Mouse (Mus musculus): Measurements from ENCODE around the gene Rabgap1l. TPM values are rescaled to one million over a fixed set of nuclear protein-coding genes. Genes with fewer than 3 reads are reported as not detected.

The Rabgap1l gene
- polyA plus RNA-seq, 1 experiment: 13.8 TPM

- Histone ChIP-seq H3K4me3 (ENCODE audit: extremely low read depth, insufficient read depth, insufficient read length) (peak overlapping the region; percentile 84), H3K36me3 (ENCODE audit: control insufficient read depth, insufficient read depth, low read length) (peaks cover 8% of the 10 kb centered on the region), H3K27ac (ENCODE audit: insufficient read depth, low read length) (peak overlapping the region; percentile 91), H3K4me1 (ENCODE audit: control insufficient read depth, insufficient read depth, insufficient read length) (no peaks in the 10 kb centered on the region; the same call in 1 of the 2 replicates), H3K27me3 (ENCODE audit: control insufficient read depth, insufficient read depth, low read length) (no peaks in the 10 kb centered on the region)
- DNase-seq (ENCODE audit: low read depth in 1 of 2, low spot score in 2 of 2): no peak
- TF ChIP-seq POLR2A (IDR thresholded peaks at IDR 0.05; ENCODE audit: low read depth, low read length): no peak
- TF ChIP-seq CTCF (IDR thresholded peaks at IDR 0.05; ENCODE audit: extremely low read depth, insufficient read depth, insufficient read length, insufficient replicate concordance): no peak
- under 1% methylated on average over 8 of the region's 8 CpGs for WGBS
Measured at GRCm38 (mm10) chr1:160211597-160212122, 581.4 kb downstream of the Rabgap1l start.

GRCm38 (mm10) chr1:160210566-160210965 is 582.4 kb downstream of the Rabgap1l start:
- Histone ChIP-seq H3K27ac (ENCODE audit: insufficient read depth, low read length) (no peak overlapping the region), H3K4me1 (ENCODE audit: control insufficient read depth, insufficient read depth, insufficient read length) (no peaks in the 10 kb centered on the region; the same call in 1 of the 2 replicates), H3K27me3 (ENCODE audit: control insufficient read depth, insufficient read depth, low read length) (no peaks in the 10 kb centered on the region), H3K36me3 (ENCODE audit: control insufficient read depth, insufficient read depth, low read length) (peaks cover 15% of the 10 kb centered on the region), H3K4me3 (ENCODE audit: extremely low read depth, insufficient read depth, insufficient read length) (no peak overlapping the region)
- TF ChIP-seq POLR2A (IDR thresholded peaks at IDR 0.05; ENCODE audit: low read depth, low read length) (no peak), CTCF (IDR thresholded peaks at IDR 0.05; ENCODE audit: extremely low read depth, insufficient read depth, insufficient read length, insufficient replicate concordance) (no peak)
- DNase-seq (ENCODE audit: low read depth in 1 of 2, low spot score in 2 of 2): no peak
- WGBS: 80% methylated on average over 3 of the region's 3 CpGs

GRCm38 (mm10) chr1:160209844-160210243 is 583.2 kb downstream of the Rabgap1l start:
- H3K4me1 ChIP-seq (ENCODE audit: control insufficient read depth, insufficient read depth, insufficient read length): no peaks in the 10 kb centered on the region; the same call in 1 of the 2 replicates
- no peak for TF ChIP-seq CTCF (IDR thresholded peaks at IDR 0.05; ENCODE audit: extremely low read depth, insufficient read depth, insufficient read length, insufficient replicate concordance)
- TF ChIP-seq POLR2A (IDR thresholded peaks at IDR 0.05; ENCODE audit: low read depth, low read length): no peak
- no peaks in the 10 kb centered on the region for H3K27me3 ChIP-seq (ENCODE audit: control insufficient read depth, insufficient read depth, low read length)
- H3K36me3 ChIP-seq (ENCODE audit: control insufficient read depth, insufficient read depth, low read length): peaks cover 20% of the 10 kb centered on the region
- H3K4me3 ChIP-seq (ENCODE audit: extremely low read depth, insufficient read depth, insufficient read length): no peak overlapping the region
- DNase-seq (ENCODE audit: low read depth in 1 of 2, low spot score in 2 of 2): no peak
- no peak overlapping the region for H3K27ac ChIP-seq (ENCODE audit: insufficient read depth, low read length)
- 89% methylated on average over 2 of the region's 2 CpGs for WGBS

GRCm38 (mm10) chr1:160205486-160205885 is 587.5 kb downstream of the Rabgap1l start:
- no peaks in the 10 kb centered on the region for H3K4me1 ChIP-seq (ENCODE audit: control insufficient read depth, insufficient read depth, insufficient read length)
- peaks cover 38% of the 10 kb centered on the region for H3K36me3 ChIP-seq (ENCODE audit: control insufficient read depth, insufficient read depth, low read length)
- no peak overlapping the region for H3K4me3 ChIP-seq (ENCODE audit: extremely low read depth, insufficient read depth, insufficient read length)
- no peak for DNase-seq (ENCODE audit: low read depth in 1 of 2, low spot score in 2 of 2)
- H3K27ac ChIP-seq (ENCODE audit: insufficient read depth, low read length): no peak overlapping the region
- TF ChIP-seq POLR2A (IDR thresholded peaks at IDR 0.05; ENCODE audit: low read depth, low read length): no peak
- TF ChIP-seq CTCF (IDR thresholded peaks at IDR 0.05; ENCODE audit: extremely low read depth, insufficient read depth, insufficient read length, insufficient replicate concordance): no peak
- H3K27me3 ChIP-seq (ENCODE audit: control insufficient read depth, insufficient read depth, low read length): no peaks in the 10 kb centered on the region

DNA sequence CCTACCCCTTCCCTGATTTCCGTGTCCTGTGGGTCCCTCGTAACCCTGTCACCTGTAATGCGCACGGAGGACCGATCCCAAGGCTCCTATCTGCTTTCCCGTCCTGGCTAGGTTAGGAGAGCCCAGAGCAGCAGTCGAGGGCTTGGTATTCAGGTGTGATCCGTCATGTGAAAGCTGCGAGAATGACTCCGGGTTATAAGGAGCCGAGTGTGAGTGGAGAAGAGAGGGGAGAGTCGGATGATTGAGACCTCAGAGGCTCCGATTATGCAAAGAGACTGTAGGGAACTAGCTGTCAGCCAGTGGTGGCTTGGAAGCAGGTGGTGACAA is 597.7 kb downstream of the Rabgap1l start:
- no peak for DNase-seq (ENCODE audit: low read depth in 1 of 2, low spot score in 2 of 2)
- Histone ChIP-seq H3K27me3 (ENCODE audit: control insufficient read depth, insufficient read depth, low read length) (no peaks in the 10 kb centered on the region), H3K36me3 (ENCODE audit: control insufficient read depth, insufficient read depth, low read length) (peaks cover 8% of the 10 kb centered on the region), H3K4me1 (ENCODE audit: control insufficient read depth, insufficient read depth, insufficient read length) (peaks cover 4% of the 10 kb centered on the region; the same call in 1 of the 2 replicates), H3K4me3 (ENCODE audit: extremely low read depth, insufficient read depth, insufficient read length) (peak overlapping the region; percentile 93), H3K27ac (ENCODE audit: insufficient read depth, low read length) (peak overlapping the region; percentile 70)
- WGBS: 0% methylated on average over 13 of the region's 13 CpGs
- TF ChIP-seq CTCF (IDR thresholded peaks at IDR 0.05; ENCODE audit: extremely low read depth, insufficient read depth, insufficient read length, insufficient replicate concordance): no peak
- TF ChIP-seq POLR2A (IDR thresholded peaks at IDR 0.05; ENCODE audit: low read depth, low read length): no peak

DNA sequence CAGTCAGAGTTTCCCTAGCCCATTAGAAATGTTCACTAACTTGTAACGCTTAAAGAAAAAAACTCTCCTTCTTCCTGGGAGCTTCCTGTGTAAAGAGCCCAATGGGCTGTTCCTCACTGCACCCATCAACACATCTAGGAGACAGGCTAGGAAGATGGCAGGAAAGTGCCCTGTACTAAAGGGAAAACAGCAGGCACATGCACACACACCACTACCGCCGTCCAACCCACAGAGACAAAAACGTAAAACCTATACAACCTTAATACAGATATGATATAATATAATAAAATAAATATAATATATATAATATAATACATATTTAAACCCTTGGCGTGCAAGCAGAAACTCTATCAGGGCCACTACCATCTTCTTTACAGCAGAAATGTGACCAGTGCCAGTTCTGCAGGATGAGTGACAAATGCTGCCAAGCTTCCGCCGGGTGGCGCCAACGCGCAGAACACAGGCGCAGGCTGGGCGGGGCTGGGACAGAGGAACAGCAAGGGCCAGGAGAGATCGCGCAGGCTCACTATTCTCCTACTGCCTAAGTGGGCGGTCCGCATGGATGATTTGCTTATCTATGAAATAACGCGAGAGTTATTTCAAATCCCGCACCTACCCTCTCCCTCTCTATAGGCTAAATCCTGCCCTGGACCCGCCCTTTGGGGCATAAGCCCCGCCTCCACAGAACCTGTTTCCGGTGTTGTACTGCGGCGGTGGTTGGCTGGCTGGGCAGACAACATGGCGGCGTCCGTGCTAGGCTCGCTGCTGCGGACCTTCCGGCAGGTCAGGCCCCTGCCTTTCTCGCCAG is 598.3 kb downstream of the Rabgap1l start, which contains the start of gene Mrps14:
Mrps14 (plus strand) TSS at position 687 of the 808 bp plus-strand sequence.
- H3K36me3 ChIP-seq (ENCODE audit: control insufficient read depth, insufficient read depth, low read length): peaks cover 8% of the 10 kb centered on the region
- H3K4me1 ChIP-seq (ENCODE audit: control insufficient read depth, insufficient read depth, insufficient read length): peaks cover 4% of the 10 kb centered on the region; the same call in 1 of the 2 replicates
- DNase-seq (ENCODE audit: low read depth in 1 of 2, low spot score in 2 of 2): peak; percentile 97 to 100
- TF ChIP-seq POLR2A (IDR thresholded peaks at IDR 0.05; ENCODE audit: low read depth, low read length): peak; percentile 45
- peak; percentile 89 for TF ChIP-seq CTCF (IDR thresholded peaks at IDR 0.05; ENCODE audit: extremely low read depth, insufficient read depth, insufficient read length, insufficient replicate concordance)
- 7% methylated on average over 31 of the region's 31 CpGs for WGBS
- H3K27ac ChIP-seq (ENCODE audit: insufficient read depth, low read length): peak within 1 kb of the TSS; percentile 70
- H3K27me3 ChIP-seq (ENCODE audit: control insufficient read depth, insufficient read depth, low read length): no peaks in the 10 kb centered on the region
- peak within 1 kb of the TSS; percentile 93 for H3K4me3 ChIP-seq (ENCODE audit: extremely low read depth, insufficient read depth, insufficient read length)

DNA sequence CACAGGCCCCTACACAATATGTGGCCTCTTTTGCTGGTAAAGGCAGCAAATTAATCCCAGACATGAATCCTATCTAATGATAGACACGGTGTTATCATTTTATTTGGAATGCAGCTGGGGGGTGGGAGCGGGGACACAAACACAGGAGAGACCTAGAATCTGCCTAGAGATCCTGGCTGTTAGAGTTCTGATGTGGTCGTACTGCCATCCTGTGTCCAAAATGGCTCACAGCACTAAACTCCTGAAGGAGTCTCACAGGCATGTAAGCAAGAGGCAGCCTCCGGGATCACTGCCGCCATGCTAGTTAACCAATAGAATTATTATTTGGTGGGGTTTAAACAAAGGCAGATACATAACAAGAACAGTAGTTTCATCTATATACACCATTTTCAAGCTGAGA is 608.5 kb downstream of the Rabgap1l start:
- DNase-seq (ENCODE audit: low read depth in 1 of 2, low spot score in 2 of 2): no peak
- no peaks in the 10 kb centered on the region; the same call in 1 of the 2 replicates for H3K4me1 ChIP-seq (ENCODE audit: control insufficient read depth, insufficient read depth, insufficient read length)
- H3K36me3 ChIP-seq (ENCODE audit: control insufficient read depth, insufficient read depth, low read length): no peaks in the 10 kb centered on the region
- no peak overlapping the region for H3K4me3 ChIP-seq (ENCODE audit: extremely low read depth, insufficient read depth, insufficient read length)
- no peak overlapping the region for H3K27ac ChIP-seq (ENCODE audit: insufficient read depth, low read length)
- no peaks in the 10 kb centered on the region for H3K27me3 ChIP-seq (ENCODE audit: control insufficient read depth, insufficient read depth, low read length)
- peak; percentile 21; the same call in 1 of the 2 replicates for TF ChIP-seq CTCF (IDR thresholded peaks at IDR 0.05; ENCODE audit: extremely low read depth, insufficient read depth, insufficient read length, insufficient replicate concordance)
- no peak for TF ChIP-seq POLR2A (IDR thresholded peaks at IDR 0.05; ENCODE audit: low read depth, low read length)
- WGBS: 45% methylated on average over 5 of the region's 5 CpGs

Data from spleen, adult 2 months (tissue).